Mouse (Mus musculus): Measurements from ENCODE around the gene Mpped2.

DNA sequence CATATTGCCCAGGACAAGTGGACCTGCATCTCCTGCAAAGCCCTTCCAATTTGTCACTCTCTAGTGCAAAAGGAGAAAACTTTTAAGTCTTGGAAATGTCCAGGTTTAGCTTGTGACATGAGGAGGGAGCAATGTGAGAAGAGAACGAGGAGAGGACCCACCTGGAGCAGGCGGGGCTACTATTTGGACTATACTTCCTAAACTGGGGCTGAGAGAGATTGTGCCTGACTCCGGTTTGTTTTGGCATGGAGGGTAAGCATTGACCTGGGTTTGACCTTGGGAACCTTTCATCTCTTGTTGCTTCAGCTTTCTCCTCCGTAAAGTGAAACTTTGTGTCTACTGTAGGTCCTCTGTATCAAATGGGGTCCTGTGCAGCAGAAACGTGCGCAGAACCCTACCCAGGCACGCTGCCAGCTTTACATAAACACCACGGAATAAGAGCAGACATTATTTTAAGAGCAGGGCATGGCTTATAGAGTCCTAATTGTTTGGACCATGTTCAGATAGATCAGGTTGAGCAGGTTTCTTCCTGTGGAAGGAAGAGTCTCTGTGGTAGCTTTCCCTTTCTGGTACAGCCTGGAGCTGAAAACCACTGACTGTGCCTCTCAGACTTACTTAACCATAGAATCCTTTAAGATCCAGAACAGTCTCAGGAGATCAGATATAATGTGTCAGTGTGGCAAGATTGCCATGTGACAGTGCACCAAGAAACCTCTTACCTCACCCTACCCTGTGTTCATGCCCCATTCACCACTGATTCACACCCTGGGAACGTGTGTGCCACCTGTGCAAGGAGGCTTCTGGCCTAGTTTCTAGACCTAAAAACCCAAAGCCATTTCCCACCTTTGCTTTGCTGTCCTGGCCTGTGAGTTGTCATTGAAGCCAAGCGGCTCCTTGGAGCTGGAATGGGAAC is 152.0 kb downstream of the Mpped2 start:
- TF ChIP-seq MAX (IDR thresholded peaks at IDR 0.05; ENCODE audit: low read length) (no peak), UBTF (IDR thresholded peaks at IDR 0.05; ENCODE audit: borderline replicate concordance, insufficient read depth, low read depth, low read length) (no peak), SMC3 (IDR thresholded peaks at IDR 0.05; ENCODE audit: low read depth, low read length) (no peak), EP300 (IDR thresholded peaks at IDR 0.05; ENCODE audit: low read depth in 1 of 2, low read length in 2 of 2) (no peak), CTCF (IDR thresholded peaks at IDR 0.05 in 2 of 3, conservative IDR thresholded peaks at IDR 0.05 in 1 of 3; ENCODE audit: control insufficient read depth in 1 of 3, insufficient read depth in 1 of 3, low read depth in 2 of 3, low read length in 3 of 3, poor library complexity in 1 of 3, severe bottlenecking in 1 of 3) (no peak), GATA1 (IDR thresholded peaks at IDR 0.05; ENCODE audit: low read depth, low read length) (no peak), E2F4 (IDR thresholded peaks at IDR 0.05; ENCODE audit: borderline replicate concordance, low read depth, low read length) (no peak), TCF12 (IDR thresholded peaks at IDR 0.05; ENCODE audit: low read depth, low read length) (no peak), ZNF384 (IDR thresholded peaks at IDR 0.05; ENCODE audit: low read depth, low read length) (no peak), POLR2A (IDR thresholded peaks at IDR 0.05; ENCODE audit: control insufficient read depth in 1 of 2, insufficient read depth in 1 of 2, low read depth in 1 of 2, low read length in 2 of 2, poor library complexity in 1 of 2) (no peak), POLR2AphosphoS5 (IDR thresholded peaks at IDR 0.05; ENCODE audit: borderline replicate concordance, low read depth, low read length) (no peak), MYC (IDR thresholded peaks at IDR 0.05; ENCODE audit: low read depth, low read length) (no peak), RAD21 (IDR thresholded peaks at IDR 0.05; ENCODE audit: low read depth, low read length) (no peak), SIN3A (IDR thresholded peaks at IDR 0.05; ENCODE audit: low read length) (no peak)
